Mouse (Mus musculus): ENCODE measurements around the gene Serpinb8.

- no peak for TF ChIP-seq CTCF (IDR thresholded peaks at IDR 0.05; ENCODE audit: low read depth)
- TF ChIP-seq EP300 (IDR thresholded peaks at IDR 0.05; ENCODE audit: low read depth), result no peak
Measured at GRCm38 (mm10) chr1:107559494-107559893, 30.3 kb upstream of the Serpinb8 start.
